ENCODE assay signal across 17 mouse cellular contexts in genomic region chr1:171049263-171049662, GRCm38 (mm10). TPM values are rescaled to one million over a fixed set of nuclear protein-coding genes. Genes with fewer than 3 reads are reported as not detected.
DNase-seq lines count a peak whose midpoint lies in the region; ATAC-seq and TF ChIP-seq lines count a peak whose summit lies in the region.
"Had no signal": no experiment of that assay in that cellular context is flagged by ENCODE, and none has a peak within 500 bp of the region (broad histone marks: within the 10 kb centered on the region; RNA-seq: fewer than 3 reads in every experiment).

No protein-coding gene starts in this region.

- 0 out of 4 replicates have a peak overlapping the region, but pooled peaks of 1 of the 2 experiments have one; percentile 17 for H3K4me3 ChIP-seq in heart, embryonic 14.5 days (ENCODE audit: control insufficient read depth in 1 of 2, insufficient read depth in 1 of 2, low read depth in 1 of 2, low read length in 2 of 2)
- H3K4me3 ChIP-seq in testis, adult 2 months (ENCODE audit: control insufficient read depth, low read depth, low read length) = peak overlapping the region; percentile 58
- H3K4me3 ChIP-seq in limb, embryonic 10.5 days = peak overlapping the region; percentile 22

- WGBS in heart, embryonic 14.5 days = 51% methylated on average over 10 of the region's 10 CpGs
- 51% methylated on average over 10 of the region's 10 CpGs for WGBS in limb, embryonic 10.5 days

- H3K4me1 ChIP-seq in heart, embryonic 14.5 days (ENCODE audit: control insufficient read depth in 2 of 2, insufficient read depth in 2 of 2, low read length in 2 of 2) = no peaks in the 10 kb centered on the region
- H3K4me1 ChIP-seq in testis, adult 2 months (ENCODE audit: control insufficient read depth, insufficient read depth, low read length) = peaks cover 6% of the 10 kb centered on the region
- 0 out of 2 replicates have a peak, but pooled peaks cover 3% of the 10 kb centered on the region for H3K4me1 ChIP-seq in limb, embryonic 10.5 days

- no peak for ATAC-seq in heart, embryonic 14.5 days (ENCODE audit: insufficient number of reproducible peaks, insufficient read depth, low FRiP score, low read depth)
- ATAC-seq in granulocyte monocyte progenitor cell, adult 5-6 weeks (replicated peaks; ENCODE audit: poor library complexity, severe bottlenecking) = no peak
- ATAC-seq: CD4-positive, CD25-positive, alpha-beta regulatory T cell, adult 4 months; intestine, postnatal 0 days had no signal

- no peak for DNase-seq in heart, postnatal 10 days
- DNase-seq in testis, postnatal 10 days (ENCODE audit: low spot score) = no peak
- DNase-seq in limb, embryonic 10.5 days (ENCODE audit: low spot score) = no peak
- DNase-seq in spleen, postnatal 36 days (ENCODE audit: low spot score in 2 of 2) = no peak
- DNase-seq: cerebellum, adult 11 months; embryo, embryonic 11 days; gastrocnemius, postnatal 10 days; kidney, postnatal 25 days; layer of hippocampus, postnatal 36 days; left cerebral cortex, postnatal 4 days; right cerebral cortex, postnatal 14 days had no signal

- intact Hi-C loops in heart, postnatal 10 days (cut with DNase I) = no loop called here

- H3K27me3 ChIP-seq in heart, embryonic 14.5 days (ENCODE audit: control insufficient read depth, insufficient read depth, low read length) = no peaks in the 10 kb centered on the region
- H3K27me3 ChIP-seq in testis, adult 2 months (ENCODE audit: control insufficient read depth, insufficient read depth, low read length) = no peaks in the 10 kb centered on the region
- H3K27me3 ChIP-seq in limb, embryonic 10.5 days (ENCODE audit: low read depth, poor library complexity, severe bottlenecking) = no peaks in the 10 kb centered on the region

- no peak for TF ChIP-seq POLR2A in testis, adult 2 months (IDR thresholded peaks at IDR 0.05; ENCODE audit: control insufficient read depth, low read depth, low read length)

- H3K27ac ChIP-seq in heart, embryonic 14.5 days (replicated peaks in 1 of 2; ENCODE audit: control insufficient read depth in 1 of 2, insufficient read depth in 1 of 2, low read depth in 2 of 2, low read length in 2 of 2) = no peak overlapping the region
- H3K27ac ChIP-seq in testis, adult 2 months (ENCODE audit: control insufficient read depth, insufficient read depth, low read depth, low read length) = peak overlapping the region; percentile 43; the same call in 1 of the 2 replicates
- no peak overlapping the region for H3K27ac ChIP-seq in limb, embryonic 10.5 days
- H3K27ac ChIP-seq: liver, embryonic 14.5 days had no signal

- TF ChIP-seq CTCF in testis, adult 2 months (IDR thresholded peaks at IDR 0.05; ENCODE audit: control insufficient read depth, insufficient read depth, insufficient replicate concordance, low read depth, low read length) = no peak

- H3K36me3 ChIP-seq in heart, embryonic 14.5 days (ENCODE audit: control insufficient read depth, insufficient read depth, low read length) = no peaks in the 10 kb centered on the region
- no peaks in the 10 kb centered on the region for H3K36me3 ChIP-seq in testis, adult 2 months (ENCODE audit: control insufficient read depth, insufficient read depth, low read length)
- no peaks in the 10 kb centered on the region for H3K36me3 ChIP-seq in limb, embryonic 10.5 days

- peak overlapping the region; percentile 34; the same call in 1 of the 2 replicates for H3K4me2 ChIP-seq in heart, embryonic 14.5 days (ENCODE audit: low read length)

- no peak overlapping the region for H3K9ac ChIP-seq in heart, embryonic 14.5 days (ENCODE audit: low read length)
- H3K9ac ChIP-seq: liver, embryonic 14.5 days had no signal

- no peaks in the 10 kb centered on the region for H3K9me3 ChIP-seq in heart, embryonic 14.5 days (ENCODE audit: control insufficient read depth, low read length)
- no peaks in the 10 kb centered on the region for H3K9me3 ChIP-seq in limb, embryonic 10.5 days (replicated peaks)

RNA-seq across cellular contexts. Expression of gene Fcgr3, which starts 15.5 kb away (rescaled TPM):
- 9.7 and 9.8 TPM in 2 replicates for polyA plus RNA-seq in heart, embryonic 14.5 days (2014; fragmentation: Nextera tagmentation; extraction: Ambion mirVana)
- 1 to 10 TPM; 7.4 to 8.9 TPM for total RNA-seq in heart, postnatal 10 days (2021)
- polyA plus RNA-seq in testis, adult 2 months (2012; rRNA removed) = 30.9 and 52.1 TPM in 2 replicates
- polyA plus RNA-seq in limb, embryonic 10.5 days (2016; fragmentation: Nextera tagmentation; extraction: Ambion mirVana) = 3.0 and 3.3 TPM in 2 replicates
- 274 and 310 TPM in 2 replicates for total RNA-seq in granulocyte monocyte progenitor cell, adult 5-6 weeks (2014; fragmentation: Nextera tagmentation)
- 498 and 520 TPM in 2 replicates for total RNA-seq in granulocyte monocyte progenitor cell, adult 5-6 weeks (2017)
- polyA plus RNA-seq: CD4-positive, CD25-positive, alpha-beta regulatory T cell, adult 4 months had no signal

RNA-seq across cellular contexts. Expression of gene Fcgr4, which starts 30.5 kb away (rescaled TPM):
- polyA plus RNA-seq in heart, embryonic 14.5 days (2014; fragmentation: Nextera tagmentation; extraction: Ambion mirVana) = 1.0 and 1.5 TPM in 2 replicates
- total RNA-seq in heart, postnatal 10 days (2021) = not detected
- polyA plus RNA-seq in testis, adult 2 months (2012; rRNA removed) = not detected in 2 replicates
- 0.11 TPM in 1 of 2 replicates, not detected in the other for polyA plus RNA-seq in limb, embryonic 10.5 days (2016; fragmentation: Nextera tagmentation; extraction: Ambion mirVana)
- 0.58 and 2.9 TPM in 2 replicates for total RNA-seq in granulocyte monocyte progenitor cell, adult 5-6 weeks (2014; fragmentation: Nextera tagmentation)
- 3.1 and 3.5 TPM in 2 replicates for total RNA-seq in granulocyte monocyte progenitor cell, adult 5-6 weeks (2017)
- total RNA-seq: left cerebral cortex, postnatal 4 days had no signal
